Mouse (Mus musculus) ovary, adult 18-20 months (tissue): Measurements from ENCODE around the gene Olfr397.

Source experiments
- DNase-seq: peaks from one replicate; pipeline ENCODE4 v3.0.0; 2022; ENCODE audit warnings: low spot score, mixed read lengths

Gene Olfr397

GRCm38 (mm10) chr11:73960517-73960916 is at the start of gene Olfr397:
Gene Olfr397, plus strand, starts transcription at chr11:73960817.
- no peak for DNase-seq

DNA sequence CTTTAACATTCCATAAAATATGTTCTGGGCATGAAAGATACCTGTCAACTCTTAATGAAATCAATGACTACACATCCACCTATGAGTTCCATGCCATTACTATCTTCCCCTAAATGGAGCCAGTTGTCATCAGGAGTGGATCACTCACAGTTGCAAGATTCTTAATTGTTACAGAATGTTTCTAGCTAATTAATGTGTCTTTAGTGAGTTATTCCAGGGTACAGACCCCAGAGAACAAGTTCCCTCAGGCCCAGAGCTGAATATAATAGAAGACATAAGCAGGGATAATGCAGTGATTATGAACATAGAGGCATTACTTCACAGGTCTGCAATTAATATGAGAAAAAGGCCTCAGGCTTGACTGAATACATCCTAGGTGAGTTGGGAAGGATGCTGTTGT is 24.2 kb upstream of the Olfr397 start, which contains the start of gene Olfr23:
Gene Olfr23 (plus strand): TSS at position 301 of the 400 bp plus-strand sequence.
- no peak for DNase-seq

GRCm38 (mm10) chr11:73990307-73990706 is 29.7 kb downstream of the Olfr397 start, which contains the start of gene Olfr398:
Gene Olfr398, minus strand, starts transcription at chr11:73990407.
- DNase-seq, result no peak

DNA sequence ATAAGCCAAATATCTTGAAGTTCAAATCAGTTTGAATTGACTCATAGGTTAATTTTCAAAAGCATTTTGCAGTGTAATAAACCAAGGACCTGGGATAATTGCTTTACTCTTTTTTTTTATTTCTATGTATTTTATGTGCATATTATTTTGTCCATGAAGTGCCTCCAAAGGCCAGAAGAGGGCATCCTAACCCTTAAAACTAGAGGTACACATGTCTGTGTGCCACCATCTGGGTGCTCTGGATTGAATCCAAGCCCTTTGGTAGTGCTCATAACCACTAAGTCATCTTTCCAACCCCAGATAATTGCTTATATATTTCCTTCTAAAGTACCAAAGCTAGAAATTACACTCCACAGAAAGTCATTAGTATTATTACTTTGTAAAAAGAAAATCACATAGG is 32.5 kb downstream of the Olfr397 start:
- DNase-seq, result no peak
